Mouse (Mus musculus) olfactory bulb, adult 2 months (tissue): Measurements from ENCODE around the gene Fgl2. TPM values are rescaled to one million over a fixed set of nuclear protein-coding genes. Genes with fewer than 3 reads are reported as not detected.
A peak's percentile ranks its signal among the peaks of the same experiment; 100 is the strongest.

Experiments
- H3K27ac ChIP-seq: fragments of 200-500 bp; 2 replicates; pipeline ENCODE4 v1.5.1; 2012; ENCODE audit warnings: low read depth, low read length; ENCODE audit not compliant: insufficient read depth
- H3K4me1 ChIP-seq: fragments of 200-500 bp; 2 replicates; pipeline ENCODE4 v1.6.1; 2012; ENCODE audit warnings: low read length; ENCODE audit not compliant: control insufficient read depth, insufficient read depth
- H3K4me3 ChIP-seq: fragments of 200-500 bp; 2 replicates; pipeline ENCODE4 v1.5.1; 2012; ENCODE audit warnings: mild to moderate bottlenecking, low read depth, low read length, moderate library complexity; ENCODE audit not compliant: insufficient read depth
- CTCF ChIP-seq: fragments of 200-500 bp; IDR thresholded peaks from 2 replicates; pipeline ENCODE4 v1.5.1; 2012; ENCODE audit warnings: low read depth, mild to moderate bottlenecking, low read length, moderate library complexity; ENCODE audit not compliant: insufficient read depth
- POLR2A ChIP-seq: fragments of 200-500 bp; IDR thresholded peaks from 2 replicates; pipeline ENCODE4 v1.6.1; 2012; ENCODE audit warnings: mild to moderate bottlenecking, low read depth, low read length, moderate library complexity; ENCODE audit not compliant: insufficient read depth
- WGBS: fragments of 180-500 bp; shearing (Covaris S2); methylation state at CpG from one replicate; pipeline ENCODE4 v1.1.7; 2018; 5-methylcytosine and 5-hydroxymethylcytosine counted together
- polyA plus RNA-seq: library from polyadenylated mRNA; stranded (reverse); fragments of >200 nt; gene quantifications from 2 replicates; pipeline ENCODE4 v1.2.4, GENCODE M21; 2012; ENCODE audit warnings: low replicate concordance; ENCODE audit not compliant: missing spikeins, insufficient read depth, insufficient read length

Gene Fgl2
- polyA plus RNA-seq, 1 experiment = not detected

- no peak for TF ChIP-seq CTCF
- TF ChIP-seq POLR2A = no peak
- no peak within 1 kb of the TSS for H3K27ac ChIP-seq
- H3K4me1 ChIP-seq = 0 out of 2 replicates have a peak, but pooled peaks cover 3% of the 10 kb centered on the region
- WGBS = under 1% methylated on average over 68 of the region's 68 CpGs
- H3K4me3 ChIP-seq = peak within 1 kb of the TSS; percentile 87
These were observed 52.5 kb downstream of the Fgl2 start, which contains the start of the genes Ccdc146 and Fam185a for GRCm38 (mm10) chr5:21424614-21425602. Gene Ccdc146, minus strand, starts transcription at chr5:21424677. Gene Fam185a, plus strand, starts transcription at chr5:21424958.

- Histone ChIP-seq H3K4me3 (no peak overlapping the region), H3K4me1 (0 out of 2 replicates have a peak, but pooled peaks cover 3% of the 10 kb centered on the region), H3K27ac (no peak overlapping the region)
- TF ChIP-seq CTCF = no peak
- whole genome bisulfite sequencing = 98% methylated on average over 6 of the region's 6 CpGs
These were observed 54.2 kb downstream of the Fgl2 start for GRCm38 (mm10) chr5:21426666-21427065.

Other genes starting within 250 kb of the Fgl2 start
- not detected in 2 replicates for gene Gsap, start 186.4 kb upstream of the Fgl2 start, polyA plus RNA-seq
- gene Ccdc146, start 52.0 kb downstream of the Fgl2 start, polyA plus RNA-seq = not detected in 2 replicates
- not detected in 2 replicates for gene Fam185a, start 52.3 kb downstream of the Fgl2 start, polyA plus RNA-seq
- gene Lrrc17, start 170.9 kb downstream of the Fgl2 start, polyA plus RNA-seq = not detected in 2 replicates